21 mouse cellular contexts compared by ENCODE assay signal in the genomic region with DNA sequence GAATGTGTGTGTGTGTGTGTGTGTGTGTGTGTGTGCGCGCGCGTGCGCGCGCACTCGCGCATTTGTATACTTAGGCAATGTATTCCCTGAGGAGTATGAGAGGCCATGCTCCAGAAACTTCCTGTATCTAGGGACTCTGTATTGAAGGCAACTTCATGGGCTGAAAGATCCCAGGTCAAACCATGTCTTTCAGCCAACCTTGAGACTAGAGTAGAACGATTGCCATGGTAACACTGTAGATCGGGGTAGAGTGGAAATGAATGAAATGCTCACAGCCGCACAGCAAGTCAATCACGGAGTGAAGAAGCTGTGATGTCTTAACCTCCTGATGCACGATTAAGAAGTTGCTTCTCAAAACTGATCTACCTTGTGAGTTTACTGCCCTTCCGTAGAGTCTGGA. TPM values are rescaled to one million over a fixed set of nuclear protein-coding genes. Genes with fewer than 3 reads are reported as not detected.
DNase-seq lines count a peak whose midpoint lies in the region; ATAC-seq lines count a peak whose summit lies in the region.
"Had no signal": no experiment of that assay in that cellular context is flagged by ENCODE, and none has a peak within 500 bp of the region (broad histone marks: within the 10 kb centered on the region; RNA-seq: fewer than 3 reads in every experiment).

No protein-coding gene starts in this region.

- DNase-seq in heart, adult 11 months = peak; percentile 84
- DNase-seq in R1 (ENCODE audit: low read depth, low spot score) (peak; percentile 71), ZHBTc4 (ENCODE audit: low read depth, low spot score) (peak; percentile 26), liver (no peak)
- DNase-seq: adrenal gland, adult 2 months; adrenal gland, postnatal 10 days; adrenal gland, postnatal 25 days; cerebellum, adult 11 months; cerebellum, adult 18-20 months; cerebellum, adult 8-10 months; cerebellum, adult 9-11 months; cerebellum, postnatal 14 days; cerebellum, postnatal 36 days; embryo, embryonic 11 days had no signal

- H3K9me3 ChIP-seq in heart, embryonic 12.5 days (replicated peaks) = no peaks in the 10 kb centered on the region
- H3K9me3 ChIP-seq: embryonic facial prominence, embryonic 13.5 days; embryonic facial prominence, embryonic 15.5 days; forebrain, embryonic 10.5 days; forebrain, embryonic 13.5 days; forebrain, embryonic 15.5 days had no signal

- H3K9ac ChIP-seq in heart, embryonic 12.5 days = no peak overlapping the region
- H3K9ac ChIP-seq: embryonic facial prominence, embryonic 13.5 days; embryonic facial prominence, embryonic 15.5 days; forebrain, embryonic 13.5 days; forebrain, embryonic 15.5 days had no signal

- no peaks in the 10 kb centered on the region for H3K27me3 ChIP-seq in heart, embryonic 12.5 days (replicated peaks)
- H3K27me3 ChIP-seq: embryonic facial prominence, embryonic 13.5 days; embryonic facial prominence, embryonic 15.5 days; forebrain, embryonic 13.5 days; forebrain, embryonic 15.5 days had no signal

- 92% methylated on average over 15 of the region's 15 CpGs for WGBS in heart, embryonic 12.5 days

- no peak for ATAC-seq in heart, embryonic 12.5 days (ENCODE audit: insufficient number of reproducible peaks, low FRiP score)
- ATAC-seq: forebrain, embryonic 13.5 days; forebrain, embryonic 15.5 days had no signal

- no peak overlapping the region for H3K4me2 ChIP-seq in heart, embryonic 12.5 days
- H3K4me2 ChIP-seq: embryonic facial prominence, embryonic 13.5 days; embryonic facial prominence, embryonic 15.5 days; forebrain, embryonic 13.5 days; forebrain, embryonic 15.5 days had no signal

- H3K4me3 ChIP-seq in heart, embryonic 12.5 days = no peak overlapping the region
- H3K4me3 ChIP-seq: embryonic facial prominence, embryonic 13.5 days; embryonic facial prominence, embryonic 15.5 days; erythroblast, embryonic 14.5 days; forebrain, embryonic 10.5 days; forebrain, embryonic 13.5 days; forebrain, embryonic 15.5 days had no signal

- H3K4me1 ChIP-seq in heart, embryonic 12.5 days (replicated peaks) = peaks cover 15% of the 10 kb centered on the region
- H3K4me1 ChIP-seq: embryonic facial prominence, embryonic 13.5 days; embryonic facial prominence, embryonic 15.5 days; forebrain, embryonic 10.5 days; forebrain, embryonic 13.5 days; forebrain, embryonic 15.5 days had no signal

- H3K36me3 ChIP-seq in heart, embryonic 12.5 days = no peaks in the 10 kb centered on the region
- H3K36me3 ChIP-seq: embryonic facial prominence, embryonic 13.5 days; embryonic facial prominence, embryonic 15.5 days; forebrain, embryonic 10.5 days; forebrain, embryonic 15.5 days had no signal

- H3K27ac ChIP-seq in heart, embryonic 12.5 days (ENCODE audit: poor library complexity, severe bottlenecking) = no peak overlapping the region
- H3K27ac ChIP-seq: embryonic facial prominence, embryonic 13.5 days; embryonic facial prominence, embryonic 15.5 days; forebrain, embryonic 10.5 days; forebrain, embryonic 13.5 days; forebrain, embryonic 15.5 days had no signal

RNA-seq across cellular contexts. Expression of gene Pakap, which starts 44.5 kb away (rescaled TPM):
- 72.9 and 74.5 TPM in 2 replicates for polyA plus RNA-seq in heart, embryonic 12.5 days (2016; fragmentation: Nextera tagmentation; extraction: Ambion mirVana)
- polyA plus RNA-seq: erythroblast, embryonic 14.5 days had no signal
